Mouse (Mus musculus) cerebellum, adult (tissue): ENCODE data around the gene Pitpnm2.

Source experiments
- ATAC-seq: cut with Nextera tagmentation; 2 replicates; pipeline ENCODE4 v1.9.2; 2017; ENCODE audit warnings: mild to moderate bottlenecking, moderate library complexity, mixed read lengths; ENCODE audit not compliant: insufficient number of reproducible peaks, low FRiP score, low TSS enrichment

The Pitpnm2 gene

DNA sequence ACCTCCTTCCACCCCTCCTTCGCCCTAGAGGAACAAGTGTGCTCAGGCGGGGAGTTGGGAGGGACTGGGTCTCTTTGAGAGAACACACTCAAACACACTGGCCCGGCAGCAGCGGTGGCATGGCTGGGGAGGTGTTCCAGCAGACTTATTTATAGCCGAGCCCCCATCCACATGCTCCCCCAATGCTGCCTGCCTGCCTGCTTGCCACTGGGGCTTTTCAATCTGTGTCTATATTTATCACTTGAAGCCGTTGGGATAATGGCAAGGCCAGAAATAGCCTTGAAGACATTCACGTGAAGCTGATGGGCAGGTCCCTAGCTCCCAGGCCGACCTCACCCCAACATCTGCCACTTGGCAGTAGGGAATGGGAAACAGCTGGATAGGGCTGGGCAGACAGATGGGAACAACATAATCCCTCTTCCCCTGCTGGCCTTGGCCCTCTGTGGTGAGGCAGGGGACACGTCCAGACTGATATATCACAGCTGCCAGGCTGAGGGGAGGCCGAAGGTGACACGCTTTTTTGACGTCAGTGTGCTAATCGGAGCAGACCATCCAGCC, 43.0 kb downstream of the Pitpnm2 start:
- ATAC-seq: no peak

GRCm38 (mm10) chr5:124205809-124206380, 43.7 kb downstream of the Pitpnm2 start:
- ATAC-seq: no peak

DNA sequence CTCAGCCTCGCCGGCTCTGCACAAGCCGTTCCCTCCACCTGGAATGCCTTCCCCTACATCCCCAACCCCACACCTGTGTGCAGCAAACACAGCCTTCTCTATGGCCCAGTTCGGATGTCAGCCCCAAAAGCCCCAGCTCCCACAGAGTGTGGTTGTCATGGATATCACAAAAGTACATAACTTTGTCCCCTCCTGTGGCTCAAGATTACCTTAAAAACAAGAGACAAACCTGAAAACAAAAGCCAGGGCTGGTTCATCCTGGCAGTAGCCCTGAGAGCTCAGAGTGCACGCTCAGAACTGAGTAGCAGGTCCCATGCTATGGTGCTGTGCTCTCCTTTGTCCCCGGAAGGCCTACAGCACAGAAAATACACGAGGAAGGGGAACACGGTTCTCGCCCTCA, 44.3 kb downstream of the Pitpnm2 start:
- ATAC-seq: no peak

- no peak for ATAC-seq
Observed at GRCm38 (mm10) chr5:124204127-124204794, 45.3 kb downstream of the Pitpnm2 start.

- ATAC-seq: no peak
Observed at GRCm38 (mm10) chr5:124203251-124203650, 46.3 kb downstream of the Pitpnm2 start.

DNA sequence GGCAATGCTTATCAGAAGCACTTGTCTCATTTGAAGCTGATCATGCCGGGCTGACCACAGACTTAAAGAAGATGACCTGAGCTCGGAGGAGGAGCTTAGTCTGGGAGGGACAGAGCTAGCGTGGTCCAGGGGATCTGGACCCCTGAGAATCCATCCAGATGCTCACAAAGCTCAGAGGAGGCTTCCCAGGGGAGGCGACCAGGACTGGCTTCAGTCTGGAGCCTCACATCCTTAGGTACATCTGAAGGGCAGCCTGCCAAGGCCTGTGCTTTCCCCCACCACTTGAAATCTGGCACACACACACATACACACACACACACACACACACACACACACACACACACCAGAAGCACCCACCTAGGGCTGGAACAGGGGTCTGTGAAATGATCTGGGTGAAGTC, 47.5 kb downstream of the Pitpnm2 start:
- ATAC-seq: no peak

- no peak for ATAC-seq
Observed at GRCm38 (mm10) chr5:124201564-124201963, 48.0 kb downstream of the Pitpnm2 start.

- ATAC-seq: no peak
Observed at GRCm38 (mm10) chr5:124200844-124201243, 48.7 kb downstream of the Pitpnm2 start.

DNA sequence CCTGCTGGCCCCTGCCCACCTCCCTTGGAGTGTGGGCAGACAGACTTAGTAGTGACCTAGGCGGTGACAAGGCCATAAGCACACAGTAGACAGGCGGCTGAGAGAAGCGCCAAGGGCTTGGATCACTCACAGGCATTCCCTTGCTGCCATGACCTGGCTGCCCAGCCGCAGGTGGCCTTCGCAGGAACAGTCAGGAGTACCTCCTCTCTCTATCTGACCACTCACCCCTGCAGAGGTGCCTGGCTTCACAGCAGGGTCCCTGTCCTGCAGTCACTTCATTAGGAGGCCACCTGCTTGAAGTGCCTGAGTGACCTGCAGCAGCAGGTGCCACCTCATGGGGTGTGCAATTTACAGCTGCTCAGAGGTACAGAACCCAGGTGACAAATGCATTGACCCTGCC, 50.4 kb downstream of the Pitpnm2 start:
- no peak for ATAC-seq

GRCm38 (mm10) chr5:124198473-124198872, 51.1 kb downstream of the Pitpnm2 start:
- ATAC-seq: no peak

- no peak for ATAC-seq
Observed at GRCm38 (mm10) chr5:124196082-124196481, 53.5 kb downstream of the Pitpnm2 start.

DNA sequence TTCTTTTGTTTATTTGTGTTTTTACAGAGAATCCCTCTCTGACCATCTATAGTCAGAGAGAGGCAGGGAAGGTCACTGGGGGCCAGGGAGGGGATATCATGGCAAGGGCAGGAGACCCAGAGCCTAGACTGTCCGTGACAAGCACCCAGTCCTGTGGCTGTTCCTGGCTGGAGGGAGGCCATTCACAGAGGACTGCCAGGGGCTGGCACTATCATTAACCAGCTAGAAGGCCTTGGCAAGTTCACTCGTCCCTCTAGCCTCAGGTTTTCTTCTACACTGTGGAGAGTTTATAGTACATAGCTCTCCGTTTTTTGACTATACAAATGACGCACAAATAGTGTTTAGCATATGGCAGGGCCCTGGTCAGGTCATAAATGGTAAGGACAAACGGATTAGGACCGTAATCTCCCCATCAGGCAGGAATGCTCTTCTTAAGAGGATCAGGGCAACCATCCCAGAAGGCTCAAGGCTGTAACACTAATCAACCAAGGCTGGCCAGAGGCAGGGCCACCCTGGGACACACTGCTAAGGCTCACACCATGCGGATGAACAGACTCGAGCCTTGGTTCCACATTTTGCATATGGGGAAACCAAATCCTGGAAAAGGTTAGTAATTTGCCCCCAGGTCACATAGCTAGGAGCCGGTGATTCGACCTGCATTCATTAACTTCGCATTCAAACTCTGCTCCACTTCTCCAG, 55.0 kb downstream of the Pitpnm2 start:
- no peak for ATAC-seq

DNA sequence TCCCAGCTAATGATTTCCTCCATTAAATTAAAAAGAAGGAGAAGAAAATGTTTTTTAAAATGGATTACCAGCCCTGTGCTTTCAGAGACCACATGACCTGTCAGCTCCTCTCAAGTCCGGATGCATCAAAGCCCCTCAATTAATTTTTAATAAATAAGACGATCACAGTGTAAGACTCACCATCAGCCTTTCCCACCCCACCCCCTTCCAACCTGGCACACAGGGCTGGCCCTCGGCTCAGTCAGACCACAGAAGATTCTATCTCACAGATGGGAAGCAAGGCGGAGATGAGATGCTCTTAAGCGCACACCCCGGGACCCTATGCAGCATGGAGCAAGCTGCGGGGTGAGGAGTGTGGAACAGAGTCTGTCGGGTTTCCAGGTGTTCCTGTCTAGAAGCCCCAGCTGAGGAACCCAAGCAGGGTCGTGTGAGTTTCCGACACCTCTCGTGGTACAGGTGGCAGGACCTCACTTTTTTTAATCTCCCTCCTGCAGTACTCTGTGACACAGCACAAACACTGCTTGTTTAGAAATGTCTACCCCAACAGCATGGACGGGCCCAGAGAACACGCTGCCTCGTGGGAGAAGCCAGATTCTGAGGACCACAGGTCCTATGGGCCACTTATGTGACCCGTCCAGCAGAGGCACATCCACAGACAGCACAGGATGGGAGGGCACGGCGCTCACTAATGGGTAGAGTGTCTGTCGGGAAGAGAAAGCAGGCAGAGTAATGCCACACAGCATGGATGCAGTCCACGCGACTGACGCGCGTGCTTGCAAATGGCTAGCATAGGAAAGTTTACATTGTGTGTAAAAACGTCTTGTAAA, 56.1 kb downstream of the Pitpnm2 start:
- ATAC-seq: no peak

GRCm38 (mm10) chr5:124192726-124193285, 56.8 kb downstream of the Pitpnm2 start:
- ATAC-seq: no peak

DNA sequence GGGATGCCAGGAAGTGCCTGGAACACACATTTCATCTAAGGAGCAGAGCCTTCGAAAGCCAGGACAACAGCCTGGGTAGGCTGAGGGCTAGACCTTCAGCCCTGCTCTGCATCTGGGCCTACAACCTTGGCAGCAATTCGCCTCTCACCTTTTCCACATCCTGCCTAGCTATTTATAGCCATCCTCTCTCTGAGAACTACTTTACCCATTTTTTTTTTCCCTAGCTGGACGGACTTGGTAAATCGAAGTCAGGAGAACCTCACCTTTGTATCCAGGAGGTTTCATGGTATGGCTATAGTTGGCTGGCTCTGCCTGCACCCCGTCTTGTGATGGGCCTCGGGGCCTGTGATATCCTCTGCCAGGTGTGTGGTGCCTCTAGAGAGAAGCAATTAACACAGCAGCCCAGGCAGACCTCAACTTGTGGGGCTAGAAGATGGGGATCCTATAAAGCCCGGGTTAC, 57.3 kb downstream of the Pitpnm2 start:
- ATAC-seq: no peak

- ATAC-seq: no peak
Observed at GRCm38 (mm10) chr5:124190146-124190870, 59.3 kb downstream of the Pitpnm2 start.

- ATAC-seq: no peak
Observed at GRCm38 (mm10) chr5:124189572-124189981, 60.0 kb downstream of the Pitpnm2 start.

GRCm38 (mm10) chr5:124187508-124188311, 61.9 kb downstream of the Pitpnm2 start:
- no peak; the same call in 1 of the 2 replicates for ATAC-seq
